Mouse (Mus musculus) myocyte (in vitro differentiated cells): ENCODE data around the gene Hipk4.

Source experiments
- MAX ChIP-seq: IDR thresholded peaks from one replicate; pipeline ENCODE4 v1.6.1; 2011; ENCODE audit warnings: low read depth, mild to moderate bottlenecking, control low read depth
- USF1 ChIP-seq: IDR thresholded peaks from one replicate; pipeline ENCODE4 v1.6.1; 2011; ENCODE audit warnings: low read depth, mild to moderate bottlenecking, control low read depth, moderate library complexity

DNA sequence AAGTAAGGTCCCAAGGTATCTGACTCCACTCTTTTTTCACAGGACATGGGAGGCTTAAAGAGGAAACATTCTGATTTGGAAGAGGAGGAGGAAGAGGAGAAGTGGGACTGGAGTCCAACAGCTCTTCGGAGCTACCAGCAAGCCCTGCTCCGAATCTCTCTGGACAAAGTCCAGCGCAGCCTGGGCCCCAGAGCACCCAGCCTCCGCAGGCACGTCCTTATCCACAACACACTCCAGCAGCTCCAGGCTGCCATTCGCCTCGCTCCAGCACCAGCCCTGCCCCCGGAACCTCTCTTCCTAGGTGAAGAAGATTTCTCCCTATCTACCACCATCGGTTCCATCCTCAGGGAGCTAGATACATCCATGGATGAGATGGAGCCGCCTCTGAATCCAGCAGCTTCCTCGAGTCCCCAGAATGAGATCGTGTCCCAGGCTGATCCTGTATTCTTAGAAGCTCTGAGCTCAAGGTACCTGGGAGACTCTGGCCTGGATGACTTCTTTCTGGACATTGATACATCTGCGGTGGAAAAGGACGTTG, 46.9 kb upstream of the Hipk4 start:
- TF ChIP-seq USF1 (no peak), MAX (no peak)
